Mouse (Mus musculus) midbrain, embryonic 10.5 days (tissue): ENCODE results near the gene Slc16a5. TPM values are rescaled to one million over a fixed set of nuclear protein-coding genes. Genes with fewer than 3 reads are reported as not detected.

Experiments
- DNase-seq: peaks from one replicate; pipeline ENCODE4 v3.0.0-alpha.2; 2017; ENCODE audit warnings: low spot score
- H3K27ac ChIP-seq: fragments of 300-500 bp; sonication (generic); replicated peaks from 2 replicates; pipeline ENCODE4 v1.5.1; 2016; ENCODE audit warnings: mild to moderate bottlenecking
- H3K27me3 ChIP-seq: fragments of 300-500 bp; sonication (generic); 2 replicates; pipeline ENCODE4 v1.6.1; 2016; ENCODE audit warnings: low read depth, mild to moderate bottlenecking; ENCODE audit not compliant: poor library complexity, severe bottlenecking
- H3K36me3 ChIP-seq: fragments of 300-500 bp; sonication (generic); 2 replicates; pipeline ENCODE4 v1.6.1; 2016; ENCODE audit warnings: mild to moderate bottlenecking, moderate library complexity
- H3K4me1 ChIP-seq: fragments of 300-500 bp; sonication (generic); 2 replicates; pipeline ENCODE4 v1.6.1; 2016
- H3K4me3 ChIP-seq: fragments of 300-500 bp; sonication (generic); 2 replicates; pipeline ENCODE4 v1.5.1; 2016; ENCODE audit warnings: mild to moderate bottlenecking, moderate library complexity
- H3K9me3 ChIP-seq: fragments of 300-500 bp; sonication (generic); replicated peaks from 2 replicates; pipeline ENCODE4 v1.6.1; 2016; ENCODE audit warnings: mild to moderate bottlenecking
- WGBS: fragments of 180-500 bp; shearing (Covaris S2); methylation state at CpG from one replicate; pipeline ENCODE4 v1.1.7; 2016; 5-methylcytosine and 5-hydroxymethylcytosine counted together
- polyA plus RNA-seq: library from polyadenylated mRNA; unstranded; fragments of >200 nt; fragmentation: Nextera tagmentation; extraction: Ambion mirVana; gene quantifications from 2 replicates; pipeline ENCODE4 v1.2.1, GENCODE M21; 2016

Slc16a5 gene
- polyA plus RNA-seq, 1 experiment from 2014 or later, result 0.11 TPM

DNA sequence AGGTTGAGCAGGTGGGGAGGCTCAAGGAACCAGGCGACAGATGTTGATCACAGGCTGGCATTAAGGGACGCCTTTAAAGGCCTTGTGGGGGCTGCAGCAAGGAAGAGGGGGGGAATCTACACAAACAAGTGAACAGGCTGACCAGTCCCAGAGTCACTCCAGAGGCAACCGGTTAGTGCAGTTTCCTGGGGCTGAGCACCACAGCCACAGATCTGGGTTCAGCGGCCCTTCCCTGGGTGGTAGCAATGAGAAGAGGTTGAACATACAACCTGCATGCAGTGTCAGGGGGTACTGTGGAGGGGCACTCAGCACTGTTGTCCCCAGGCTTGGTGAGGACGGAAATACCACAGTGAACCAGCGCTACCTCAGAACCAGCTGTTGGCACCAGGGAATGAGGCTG is 28.9 kb upstream of the Slc16a5 start:
- Histone ChIP-seq H3K4me3 (no peak overlapping the region), H3K4me1 (peaks cover 25% of the 10 kb centered on the region), H3K36me3 (peaks cover 49% of the 10 kb centered on the region), H3K9me3 (no peaks in the 10 kb centered on the region), H3K27me3 (peaks cover 10% of the 10 kb centered on the region), H3K27ac (no peak overlapping the region)
- DNase-seq, result no peak
- WGBS, result 85% methylated on average over 6 of the region's 6 CpGs

GRCm38 (mm10) chr11:115435596-115436337 is 26.5 kb upstream of the Slc16a5 start:
- peaks cover 10% of the 10 kb centered on the region for H3K27me3 ChIP-seq
- H3K9me3 ChIP-seq, result no peaks in the 10 kb centered on the region; the same call in 1 of the 2 replicates
- H3K36me3 ChIP-seq, result peaks cover 25% of the 10 kb centered on the region
- peak; percentile 67 for DNase-seq
- WGBS, result 5% methylated on average over 31 of the region's 31 CpGs
- H3K4me3 ChIP-seq, result peak overlapping the region; percentile 50
- H3K4me1 ChIP-seq, result peaks cover 20% of the 10 kb centered on the region
- peak overlapping the region; percentile 82 for H3K27ac ChIP-seq

DNA sequence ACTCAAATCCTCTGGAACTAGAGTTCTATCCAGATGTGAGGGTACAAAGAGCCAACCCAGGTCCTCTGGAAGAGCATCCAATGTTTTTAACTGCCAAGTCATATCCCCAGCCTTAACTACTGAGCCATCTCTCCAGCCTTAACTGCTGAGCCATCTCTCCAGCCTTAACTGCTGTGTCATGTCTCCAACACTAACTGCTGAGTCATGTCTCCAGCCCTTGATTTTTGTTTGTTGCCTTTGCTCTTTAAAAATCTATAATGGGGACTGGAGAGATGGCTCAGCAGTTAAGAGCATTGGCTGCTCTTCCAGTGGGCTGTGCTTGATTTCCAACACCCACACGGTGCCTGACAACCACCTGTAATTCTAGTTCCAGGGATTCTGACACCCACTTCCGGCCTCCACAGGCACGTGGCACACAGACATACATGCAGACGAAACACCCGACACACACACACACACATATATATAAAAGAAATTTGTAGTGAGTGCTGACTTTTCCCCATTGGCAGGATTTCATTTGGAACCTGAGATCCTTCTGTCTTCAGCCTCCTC is 24.6 kb upstream of the Slc16a5 start:
- no peak for DNase-seq
- H3K27me3 ChIP-seq, result peaks cover 20% of the 10 kb centered on the region
- peaks cover 6% of the 10 kb centered on the region for H3K36me3 ChIP-seq
- no peak overlapping the region for H3K27ac ChIP-seq
- no peaks in the 10 kb centered on the region; the same call in 1 of the 2 replicates for H3K9me3 ChIP-seq
- 88% methylated on average over 5 of the region's 5 CpGs for WGBS
- H3K4me1 ChIP-seq, result peaks cover 28% of the 10 kb centered on the region
- no peak overlapping the region for H3K4me3 ChIP-seq

DNA sequence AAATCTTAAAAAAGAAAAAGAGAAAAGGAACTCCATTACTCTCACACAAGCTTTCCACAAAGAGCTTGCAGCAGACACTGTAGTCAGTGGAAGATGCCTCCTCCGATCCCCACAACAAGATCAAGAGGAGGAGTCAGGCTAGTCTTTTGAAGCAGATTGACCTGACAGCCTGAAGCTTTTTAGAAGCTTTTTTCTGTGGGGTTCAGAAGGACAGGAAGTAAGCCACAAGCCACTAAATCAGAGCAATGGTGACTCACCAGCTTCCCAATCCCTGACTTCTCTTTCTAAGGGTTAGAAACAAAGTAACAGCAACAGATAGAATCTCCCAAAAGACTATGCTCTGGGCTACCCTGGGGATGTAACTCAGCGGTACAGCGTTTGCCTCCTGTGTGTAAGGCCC is 22.9 kb upstream of the Slc16a5 start:
- peaks cover 28% of the 10 kb centered on the region for H3K4me1 ChIP-seq
- no peak for DNase-seq
- no peak overlapping the region for H3K27ac ChIP-seq
- H3K9me3 ChIP-seq, result no peaks in the 10 kb centered on the region; the same call in 1 of the 2 replicates
- H3K36me3 ChIP-seq, result no peaks in the 10 kb centered on the region
- 91% methylated on average over 3 of the region's 3 CpGs for WGBS
- peaks cover 20% of the 10 kb centered on the region for H3K27me3 ChIP-seq
- no peak overlapping the region for H3K4me3 ChIP-seq

DNA sequence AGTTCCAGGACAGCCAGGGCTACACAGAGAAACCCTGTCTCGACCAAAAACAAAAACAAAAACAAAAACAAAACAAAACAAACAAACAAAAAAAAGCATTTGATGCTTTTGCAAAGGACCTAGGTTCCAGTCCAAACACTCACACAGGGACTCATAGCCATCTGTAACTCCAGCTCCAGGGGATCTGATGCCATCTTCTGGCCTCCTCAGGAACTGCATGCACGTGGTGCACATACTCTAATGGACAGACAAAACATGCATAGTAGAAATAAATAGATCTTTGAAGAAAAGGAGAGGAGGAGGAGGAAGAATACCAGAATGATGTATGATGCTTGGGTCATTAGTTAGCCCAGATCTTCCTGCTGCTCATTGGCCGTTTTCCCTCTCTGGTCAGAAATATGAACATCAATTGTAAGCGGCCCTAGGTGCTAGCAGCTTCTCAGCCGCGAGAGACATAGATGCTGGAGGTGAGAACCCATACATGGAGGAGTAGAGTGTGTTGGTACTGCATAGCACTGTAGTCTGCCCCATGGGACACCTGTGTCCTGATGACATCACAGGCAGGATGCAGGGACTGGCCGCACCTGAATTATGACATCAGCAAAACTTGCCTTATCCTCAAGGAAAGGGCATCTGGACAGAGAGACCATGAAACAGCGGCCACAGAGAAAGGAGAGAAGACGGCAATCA is 22.2 kb upstream of the Slc16a5 start, which contains the start of gene Trim80:
Gene Trim80 (plus strand): TSS at position 640 of the 690 bp plus-strand sequence.
- 92% methylated on average over 9 of the region's 9 CpGs for WGBS
- no peak for DNase-seq
- Histone ChIP-seq H3K36me3 (no peaks in the 10 kb centered on the region), H3K27ac (no peak within 1 kb of the TSS), H3K27me3 (peaks cover 15% of the 10 kb centered on the region), H3K4me1 (peaks cover 26% of the 10 kb centered on the region), H3K4me3 (no peak within 1 kb of the TSS), H3K9me3 (no peaks in the 10 kb centered on the region; the same call in 1 of the 2 replicates)

- peaks cover 12% of the 10 kb centered on the region for H3K4me1 ChIP-seq
- no peaks in the 10 kb centered on the region for H3K36me3 ChIP-seq
- H3K9me3 ChIP-seq, result no peaks in the 10 kb centered on the region; the same call in 1 of the 2 replicates
- H3K27ac ChIP-seq, result no peak overlapping the region
- peaks cover 10% of the 10 kb centered on the region; the same call in 1 of the 2 replicates for H3K27me3 ChIP-seq
- DNase-seq, result peak; percentile 20
- 48% methylated on average over 15 of the region's 15 CpGs for WGBS
- H3K4me3 ChIP-seq, result no peak overlapping the region
Observed at GRCm38 (mm10) chr11:115441417-115441816, 20.9 kb upstream of the Slc16a5 start.

DNA sequence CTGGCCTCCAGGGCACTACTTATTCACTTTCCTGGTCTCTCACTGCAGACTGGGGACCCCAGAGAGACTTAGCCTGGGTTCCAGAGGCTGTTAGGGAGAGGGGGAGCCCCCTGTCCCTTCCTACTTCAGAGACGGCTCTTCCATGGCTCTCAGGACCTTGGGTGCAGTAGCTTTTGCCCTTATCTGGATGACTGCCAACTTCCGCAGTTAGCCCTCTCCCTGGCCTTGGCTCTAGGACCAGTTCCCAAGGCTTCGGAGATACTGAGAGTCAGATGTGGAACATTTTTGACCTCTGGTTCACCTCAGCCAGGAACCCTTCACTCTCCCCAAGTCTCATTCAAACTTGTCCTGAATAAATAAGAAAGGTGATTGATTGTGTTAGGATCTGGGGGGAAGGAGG is 15.4 kb upstream of the Slc16a5 start:
- no peaks in the 10 kb centered on the region for H3K9me3 ChIP-seq
- DNase-seq, result no peak
- H3K27me3 ChIP-seq, result peaks cover 2% of the 10 kb centered on the region; the same call in 1 of the 2 replicates
- H3K4me1 ChIP-seq, result peaks cover 24% of the 10 kb centered on the region
- H3K36me3 ChIP-seq, result no peaks in the 10 kb centered on the region
- no peak overlapping the region; the same call in 1 of the 2 replicates for H3K27ac ChIP-seq
- 87% methylated on average over 3 of the region's 3 CpGs for WGBS
- H3K4me3 ChIP-seq, result no peak overlapping the region

DNA sequence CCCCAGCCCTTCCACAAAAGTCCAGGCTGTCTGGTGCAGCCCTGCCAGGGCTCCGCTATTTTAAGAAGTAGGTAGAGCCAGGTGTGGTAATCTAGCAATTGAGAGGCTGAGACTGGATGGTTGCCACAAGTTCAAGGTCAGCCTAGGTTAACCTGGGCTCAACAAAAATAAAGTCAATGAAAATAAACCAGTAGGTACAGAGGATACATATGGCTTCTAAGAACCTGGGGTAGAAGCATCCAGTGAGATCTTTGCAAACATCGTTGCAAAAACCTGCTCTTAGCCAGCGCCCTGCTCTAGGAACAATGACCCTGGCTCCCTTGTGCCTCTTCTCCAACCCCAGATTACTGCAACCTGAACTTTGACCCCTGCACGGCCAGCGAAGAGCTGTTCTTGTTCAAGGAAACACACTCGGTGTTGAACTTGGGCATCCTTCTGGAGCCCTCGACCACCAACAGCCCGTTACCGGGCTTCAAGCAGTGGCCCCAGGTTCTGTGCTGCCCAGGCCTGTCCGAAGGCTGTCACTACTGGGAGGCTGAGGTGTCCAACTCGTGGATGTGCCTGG is 14.9 kb upstream of the Slc16a5 start:
- Histone ChIP-seq H3K36me3 (no peaks in the 10 kb centered on the region), H3K4me3 (no peak overlapping the region), H3K27ac (no peak overlapping the region), H3K27me3 (no peaks in the 10 kb centered on the region), H3K4me1 (peaks cover 24% of the 10 kb centered on the region), H3K9me3 (no peaks in the 10 kb centered on the region)
- no peak for DNase-seq
- WGBS, result 86% methylated on average over 11 of the region's 11 CpGs

DNA sequence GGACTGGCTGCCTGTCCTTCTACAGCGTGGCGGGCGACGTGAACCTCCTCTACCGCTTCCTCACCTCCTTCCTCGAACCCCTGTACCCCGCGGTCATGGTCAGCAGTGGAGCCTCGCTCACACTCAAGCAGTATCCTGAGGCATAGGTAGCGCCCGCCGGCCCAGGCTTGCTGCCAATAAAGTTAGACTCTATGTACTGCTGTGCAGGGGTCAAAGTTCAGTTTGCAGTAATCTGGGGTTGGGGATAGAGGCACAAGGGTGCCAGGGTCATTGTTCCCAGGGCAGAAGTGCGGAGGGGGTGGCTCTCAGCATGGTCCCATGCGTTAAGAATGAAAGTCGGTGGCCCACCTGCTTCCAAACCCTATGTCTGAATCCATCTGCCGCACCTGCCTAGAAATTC is 14.2 kb upstream of the Slc16a5 start:
- no peak overlapping the region for H3K4me3 ChIP-seq
- H3K9me3 ChIP-seq, result no peaks in the 10 kb centered on the region
- H3K4me1 ChIP-seq, result peaks cover 24% of the 10 kb centered on the region
- no peaks in the 10 kb centered on the region for H3K36me3 ChIP-seq
- no peaks in the 10 kb centered on the region for H3K27me3 ChIP-seq
- WGBS, result 83% methylated on average over 16 of the region's 16 CpGs
- H3K27ac ChIP-seq, result no peak overlapping the region
- DNase-seq, result no peak

GRCm38 (mm10) chr11:115448998-115449397 is 13.3 kb upstream of the Slc16a5 start:
- no peak overlapping the region; the same call in 1 of the 2 replicates for H3K27ac ChIP-seq
- no peaks in the 10 kb centered on the region for H3K36me3 ChIP-seq
- no peak for DNase-seq
- 65% methylated on average over 7 of the region's 7 CpGs for WGBS
- H3K27me3 ChIP-seq, result no peaks in the 10 kb centered on the region
- no peaks in the 10 kb centered on the region for H3K9me3 ChIP-seq
- H3K4me3 ChIP-seq, result no peak overlapping the region
- peaks cover 24% of the 10 kb centered on the region for H3K4me1 ChIP-seq

GRCm38 (mm10) chr11:115450176-115450575 is 12.1 kb upstream of the Slc16a5 start:
- DNase-seq, result no peak
- H3K27ac ChIP-seq, result no peak overlapping the region
- H3K36me3 ChIP-seq, result no peaks in the 10 kb centered on the region
- H3K4me3 ChIP-seq, result no peak overlapping the region
- 92% methylated on average over 7 of the region's 7 CpGs for WGBS
- H3K27me3 ChIP-seq, result no peaks in the 10 kb centered on the region
- peaks cover 24% of the 10 kb centered on the region for H3K4me1 ChIP-seq
- no peaks in the 10 kb centered on the region for H3K9me3 ChIP-seq

- Histone ChIP-seq H3K27me3 (no peaks in the 10 kb centered on the region), H3K4me3 (no peak overlapping the region), H3K27ac (no peak overlapping the region), H3K36me3 (no peaks in the 10 kb centered on the region), H3K4me1 (peaks cover 24% of the 10 kb centered on the region), H3K9me3 (no peaks in the 10 kb centered on the region)
- DNase-seq, result no peak
- WGBS, result 88% methylated on average over 8 of the region's 8 CpGs
Observed at GRCm38 (mm10) chr11:115451781-115452241, 10.5 kb upstream of the Slc16a5 start.
